Mouse (Mus musculus) spleen, adult 2 months (tissue): ENCODE data around the gene Slc11a2.

Source experiments
- CTCF ChIP-seq: fragments of 200-500 bp; IDR thresholded peaks from 2 replicates; pipeline ENCODE4 v1.5.1; 2011; ENCODE audit warnings: mild to moderate bottlenecking, inconsistent platforms; ENCODE audit not compliant: insufficient read depth, insufficient read length, insufficient replicate concordance; ENCODE audit errors: extremely low read depth
- POLR2A ChIP-seq: fragments of 200-500 bp; IDR thresholded peaks from 2 replicates; pipeline ENCODE4 v1.6.1; 2011; ENCODE audit warnings: low read depth, low read length, inconsistent platforms

GRCm38 (mm10) chr15:100451245-100451644 lies 26.4 kb upstream of the Slc11a2 start:
- TF ChIP-seq POLR2A (no peak), CTCF (no peak)
